Mouse (Mus musculus) spleen, adult 12 weeks (tissue): ENCODE data around the gene Dennd1a.
"Not testable (repeated sequence)": the region's sequence is repeated elsewhere in the genome, so short reads cannot be mapped to it uniquely, and the experiment has no call there.

Experiments used
- DNase-seq: peaks from one replicate; pipeline ENCODE4 v3.0.0; 2022; ENCODE audit warnings: low spot score

The Dennd1a gene

DNA sequence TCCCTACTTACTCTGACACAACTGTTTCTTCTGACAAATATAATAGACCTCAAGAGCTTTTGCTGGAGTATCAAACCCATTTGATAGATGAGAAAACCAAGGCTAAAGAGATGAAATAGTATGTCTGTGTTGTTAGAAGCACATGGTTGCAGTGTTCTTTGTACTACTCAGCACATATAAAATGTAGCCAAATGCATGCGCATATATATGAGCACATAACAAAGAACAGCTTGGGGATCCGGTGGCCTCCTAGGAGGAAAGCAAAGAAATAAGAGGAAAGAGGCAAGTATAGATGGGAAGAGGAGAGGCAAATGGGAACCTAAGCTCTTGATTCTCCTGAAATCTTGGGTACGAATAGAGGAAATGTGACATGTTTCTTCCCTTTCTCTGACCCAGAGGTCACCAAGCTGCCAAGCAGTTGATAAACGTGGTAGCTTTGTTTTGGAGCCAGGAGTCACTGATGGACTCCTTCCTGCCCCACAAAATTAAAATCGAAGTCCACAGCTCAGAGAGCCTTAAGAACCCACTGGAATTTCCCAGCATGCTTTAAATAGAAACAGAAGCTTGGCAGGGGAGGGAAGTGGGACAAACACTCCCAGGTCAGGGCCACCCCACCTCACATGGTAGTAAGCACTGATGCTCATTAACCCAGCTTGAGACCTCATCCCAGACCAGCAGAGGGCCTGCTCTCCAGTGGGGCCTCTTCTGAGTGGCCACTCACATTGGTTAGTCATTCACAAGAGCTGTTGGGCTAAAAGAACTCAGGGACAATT is 317.3 kb downstream of the Dennd1a start:
- no peak for DNase-seq

- DNase-seq: no peak
Observed at GRCm38 (mm10) chr2:37964534-37964933, 322.7 kb downstream of the Dennd1a start.

DNA sequence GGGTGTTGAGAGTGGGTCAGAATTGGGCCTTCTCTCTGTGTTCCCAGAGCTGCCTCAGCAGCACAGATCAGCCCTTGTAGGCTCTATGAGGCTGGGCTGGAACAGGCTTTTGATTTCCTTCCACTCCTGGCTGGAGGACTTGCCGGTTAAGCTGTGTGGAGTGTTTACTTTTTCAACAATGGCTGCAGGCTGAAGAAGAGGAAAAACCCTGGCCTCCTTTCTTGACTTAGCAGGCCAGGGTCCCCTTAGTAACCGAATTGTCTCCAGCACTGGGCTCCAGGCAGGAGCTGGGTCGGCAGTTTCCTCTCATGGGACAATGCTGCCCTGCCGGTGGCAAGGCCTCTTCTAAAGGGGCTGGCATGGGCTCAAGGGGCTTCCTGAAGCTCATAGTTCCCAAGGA is 323.8 kb downstream of the Dennd1a start:
- DNase-seq: no peak

DNA sequence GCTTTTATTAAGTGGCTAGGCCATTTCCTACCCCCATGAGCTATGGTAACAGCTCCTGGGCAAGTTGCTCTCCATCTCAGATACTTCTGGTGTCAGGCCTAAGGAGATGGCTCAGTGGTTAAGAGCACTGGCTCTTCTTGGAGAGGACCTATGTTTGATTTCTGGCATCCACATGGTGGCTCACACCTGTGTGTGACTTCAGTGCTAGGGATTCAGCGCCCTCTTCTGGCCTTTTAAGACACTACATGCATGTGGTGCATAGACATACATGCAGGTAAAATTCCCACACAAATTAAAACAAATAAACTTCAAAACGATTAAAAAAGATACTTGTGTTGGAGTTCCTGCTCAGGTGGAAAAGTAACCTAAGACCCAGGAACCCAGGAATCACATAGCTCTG is 338.8 kb downstream of the Dennd1a start:
- no peak for DNase-seq

GRCm38 (mm10) chr2:37945598-37946336 is 341.4 kb downstream of the Dennd1a start:
- DNase-seq: no peak

DNA sequence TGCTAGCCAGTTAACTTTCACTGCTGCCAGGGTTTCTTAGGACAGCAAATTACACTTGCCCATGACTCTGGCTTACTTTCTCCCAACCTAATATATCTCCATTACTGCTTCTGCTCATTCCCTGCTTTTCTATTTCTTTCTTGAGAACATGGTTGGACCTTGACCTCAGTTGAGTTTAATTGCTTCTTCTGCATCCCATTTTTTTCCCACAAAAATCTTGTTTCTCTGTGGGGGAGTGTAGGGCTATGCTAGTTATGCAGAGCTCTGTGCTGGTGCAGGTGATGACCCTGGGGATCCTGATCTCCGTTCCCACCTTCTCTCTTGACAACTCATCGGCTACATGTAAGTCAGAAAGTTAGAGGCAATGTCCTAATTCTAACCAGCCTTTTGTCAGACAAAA is 344.3 kb downstream of the Dennd1a start:
- no peak for DNase-seq

DNA sequence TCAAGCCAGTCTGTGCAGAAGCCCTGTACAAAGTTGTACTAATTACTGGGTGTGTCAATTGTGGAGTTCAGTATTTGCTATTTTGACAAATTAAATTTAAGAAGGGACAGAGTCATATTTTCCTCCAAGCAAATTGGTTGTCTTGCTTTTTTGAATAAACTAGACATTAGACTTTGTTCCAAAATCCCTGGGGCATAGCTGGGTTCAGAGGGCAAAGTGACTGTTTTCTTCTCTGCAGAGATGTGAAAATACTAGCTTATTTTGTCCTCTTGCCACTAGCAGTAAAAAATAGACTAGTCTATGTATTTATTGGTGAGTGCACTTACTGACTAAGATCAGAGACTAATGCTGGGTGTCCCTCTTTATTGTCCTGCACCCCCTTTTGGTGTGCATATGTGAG is 345.4 kb downstream of the Dennd1a start:
- no peak for DNase-seq

- no peak for DNase-seq
Observed at GRCm38 (mm10) chr2:37940845-37941361, 346.3 kb downstream of the Dennd1a start.

GRCm38 (mm10) chr2:37939997-37940396 is 347.2 kb downstream of the Dennd1a start:
- DNase-seq: no peak

GRCm38 (mm10) chr2:37936922-37937321 is 350.3 kb downstream of the Dennd1a start:
- DNase-seq: not testable (repeated sequence)

DNA sequence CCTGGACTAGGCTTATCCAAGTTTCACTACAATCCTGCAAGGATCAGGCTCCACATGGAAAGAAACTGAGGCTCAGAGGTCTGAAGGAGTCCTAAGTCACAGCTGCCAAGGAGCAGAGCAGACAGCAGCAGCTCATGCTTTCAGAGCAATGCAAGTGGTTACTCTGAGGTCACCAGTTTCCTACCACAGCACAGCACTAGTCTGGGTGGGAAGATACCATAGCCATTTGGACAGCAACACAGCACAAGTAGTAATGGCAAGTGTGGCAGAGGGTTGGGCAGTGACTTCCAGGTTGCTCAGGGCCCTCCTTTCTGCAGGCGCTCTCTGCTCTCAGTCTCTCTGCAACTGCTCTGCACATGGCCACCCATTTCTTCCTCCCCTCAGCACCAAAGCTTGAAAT is 354.9 kb downstream of the Dennd1a start:
- no peak for DNase-seq

DNA sequence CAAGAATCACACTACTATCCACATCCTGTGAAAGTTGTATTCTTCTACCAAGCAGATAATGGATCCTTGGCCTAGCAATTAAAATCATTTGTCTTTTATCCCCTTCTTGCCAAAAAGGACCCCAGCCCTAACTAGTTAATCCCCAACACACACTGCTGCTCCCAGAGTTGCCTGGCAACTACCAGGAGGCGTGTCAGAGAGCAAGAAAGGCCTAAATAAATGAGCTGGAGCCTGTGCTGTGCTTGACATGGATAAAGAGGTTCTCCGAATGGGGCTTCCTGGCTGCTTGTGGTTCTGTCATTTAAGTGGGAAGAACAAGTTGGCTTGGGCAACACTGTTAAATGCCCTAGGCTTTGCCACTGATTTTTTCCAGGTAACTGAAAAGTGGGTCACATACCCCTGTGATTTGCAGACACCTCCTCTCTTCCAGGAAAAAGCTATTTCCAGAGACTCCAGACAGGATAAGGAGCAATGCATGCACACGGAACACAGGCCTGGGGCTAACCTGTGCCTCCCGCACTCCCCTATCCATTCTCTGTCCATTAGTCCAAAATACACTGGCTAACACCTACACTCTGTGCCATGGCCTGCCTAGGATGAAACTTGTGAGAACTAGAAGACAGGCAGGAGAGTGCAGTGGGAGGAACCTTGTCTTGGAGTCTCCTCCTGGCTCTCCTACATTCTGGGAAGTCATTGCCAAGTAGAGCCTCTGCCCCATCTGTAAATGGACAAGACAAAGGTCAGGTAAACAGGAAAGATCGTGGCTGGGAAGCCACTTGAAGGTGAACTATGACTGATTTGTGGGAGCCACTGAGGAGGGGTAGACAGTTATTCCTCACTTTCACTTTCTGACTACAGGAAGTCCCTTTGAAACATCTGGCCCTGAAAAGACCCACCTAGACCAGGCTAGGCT is 355.9 kb downstream of the Dennd1a start:
- no peak for DNase-seq

- DNase-seq: no peak
Observed at GRCm38 (mm10) chr2:37926133-37926503, 361.1 kb downstream of the Dennd1a start.

- DNase-seq: no peak
Observed at GRCm38 (mm10) chr2:37925413-37926132, 361.6 kb downstream of the Dennd1a start.

DNA sequence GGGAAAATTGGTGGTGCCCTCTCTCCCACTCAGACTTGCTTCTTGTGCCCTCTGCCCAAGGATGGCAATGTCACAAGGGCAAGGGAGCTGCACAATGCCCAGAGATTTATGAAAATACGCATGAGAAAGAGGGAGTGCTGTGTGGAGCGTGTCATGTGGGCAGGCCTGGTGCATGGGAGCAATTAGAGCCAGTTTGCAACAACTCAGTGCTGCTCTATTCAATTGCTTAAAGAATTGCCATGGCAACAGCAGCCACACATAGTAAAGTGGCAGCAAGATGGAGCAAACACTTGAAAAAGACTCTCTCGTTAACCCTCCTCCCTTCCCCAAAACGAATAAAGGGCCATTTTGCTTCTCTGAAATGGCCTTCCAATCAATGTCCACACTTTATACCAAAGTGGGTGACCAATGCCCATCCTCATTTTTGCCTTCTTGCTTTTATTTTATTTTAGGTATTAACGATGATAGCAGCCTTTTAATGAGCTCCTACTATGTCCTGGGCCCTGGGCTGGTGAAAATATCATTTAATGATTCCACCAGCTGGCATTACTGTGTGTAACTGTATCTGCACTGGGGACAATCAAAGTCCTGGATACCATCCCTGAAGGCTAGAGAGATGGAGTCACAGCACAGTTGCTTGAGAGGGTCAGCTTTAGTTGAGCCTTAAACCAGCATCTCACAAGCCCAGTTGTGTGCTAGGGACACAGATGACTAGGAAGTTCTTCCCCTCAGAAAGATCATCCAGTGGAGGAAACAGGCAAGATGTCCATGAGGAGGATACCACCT is 378.3 kb downstream of the Dennd1a start:
- DNase-seq: no peak

- DNase-seq: no peak
Observed at GRCm38 (mm10) chr2:37908296-37908695, 378.9 kb downstream of the Dennd1a start.

GRCm38 (mm10) chr2:37906261-37906660 is 380.9 kb downstream of the Dennd1a start:
- DNase-seq: no peak

DNA sequence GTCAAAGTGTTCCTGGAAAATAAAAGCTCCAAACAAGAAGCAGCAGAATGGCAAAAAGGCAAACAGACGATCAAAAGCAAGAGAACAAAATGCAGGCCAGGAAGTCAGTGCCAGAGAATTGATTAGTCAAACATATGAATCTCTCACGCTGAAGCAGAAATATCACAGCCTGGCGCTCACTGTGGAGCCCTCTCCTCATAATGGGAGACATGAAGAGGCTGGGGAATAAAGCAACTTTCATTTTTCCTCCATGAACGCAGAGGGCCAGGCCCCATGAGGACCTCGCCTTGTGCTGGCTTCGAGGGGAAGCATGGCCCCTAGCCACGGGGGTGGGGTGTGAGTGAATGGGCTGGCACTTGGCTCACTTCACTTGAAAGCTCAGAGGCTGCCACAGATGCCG is 383.9 kb downstream of the Dennd1a start:
- DNase-seq: no peak

GRCm38 (mm10) chr2:37883214-37883613 is 404.0 kb downstream of the Dennd1a start:
- no peak for DNase-seq

DNA sequence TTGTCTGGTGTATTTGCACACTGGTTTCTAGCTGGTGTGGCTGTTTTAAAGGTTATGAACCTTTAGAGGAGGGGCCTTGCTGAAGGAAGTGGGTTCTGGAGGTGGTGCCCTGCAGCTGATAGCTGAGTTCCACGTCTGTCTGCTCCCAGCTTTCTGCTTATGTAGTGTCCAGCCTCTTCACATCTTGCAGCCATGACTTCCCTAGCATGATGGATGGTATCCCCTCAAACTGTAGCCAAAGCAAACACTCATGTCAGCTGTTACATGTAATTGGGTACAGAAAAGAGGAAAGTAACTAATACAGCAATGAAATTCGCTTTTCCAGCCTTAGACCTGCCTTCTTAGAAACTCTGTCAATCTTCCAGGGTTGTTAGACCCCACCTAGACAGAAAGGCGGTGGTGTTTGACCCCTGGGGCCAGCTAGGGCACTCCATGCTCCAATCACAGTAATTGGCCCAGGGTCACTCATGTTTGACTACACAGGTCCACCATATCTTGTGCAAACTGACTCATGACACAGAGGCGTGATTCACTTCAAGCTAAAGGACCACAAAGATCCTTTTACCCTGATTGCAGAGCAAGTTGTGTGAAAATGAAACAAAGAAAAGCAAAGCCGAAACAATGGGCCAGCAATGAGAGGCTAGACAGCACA is 405.8 kb downstream of the Dennd1a start:
- DNase-seq: no peak
